Mouse (Mus musculus): ENCODE results near the gene Actg2. TPM values are rescaled to one million over a fixed set of nuclear protein-coding genes. Genes with fewer than 3 reads are reported as not detected.

Gene Actg2
- polyA plus RNA-seq, 1 experiment, result 80.1 TPM

GRCm38 (mm10) chr6:83480019-83480655, 55.9 kb downstream of the Actg2 start:
- TF ChIP-seq USF1 (IDR thresholded peaks at IDR 0.05; ENCODE audit: low read depth) (no peak), SRF (IDR thresholded peaks at IDR 0.05; ENCODE audit: control insufficient read depth, insufficient read length, low read depth) (no peak), POLR2AphosphoS2 (IDR thresholded peaks at IDR 0.05; ENCODE audit: insufficient read length, low read depth) (no peak), TCF12 (IDR thresholded peaks at IDR 0.05; ENCODE audit: insufficient read depth, poor library complexity, severe bottlenecking) (no peak), CEBPB (IDR thresholded peaks at IDR 0.05; ENCODE audit: insufficient read depth, poor library complexity, severe bottlenecking) (no peak), TCF3 (IDR thresholded peaks at IDR 0.05; ENCODE audit: insufficient read length, low read depth) (no peak), POLR2A (IDR thresholded peaks at IDR 0.05; ENCODE audit: insufficient read length, low read depth) (no peak), MAX (IDR thresholded peaks at IDR 0.05; ENCODE audit: low read depth) (no peak), E2F4 (IDR thresholded peaks at IDR 0.05; ENCODE audit: insufficient read depth) (no peak), MYOG (IDR thresholded peaks at IDR 0.05; ENCODE audit: control insufficient read depth in 1 of 3, insufficient read depth in 1 of 3, insufficient read length in 2 of 3, low read depth in 2 of 3) (no peak)
- H3K36me3 ChIP-seq (ENCODE audit: control insufficient read depth, insufficient read depth), result peaks cover 26% of the 10 kb centered on the region
- no peak overlapping the region for H3K4me2 ChIP-seq (ENCODE audit: low read depth)
- no peaks in the 10 kb centered on the region for H3K79me2 ChIP-seq (ENCODE audit: control insufficient read depth, insufficient read depth)
- no peak overlapping the region for H3ac ChIP-seq (ENCODE audit: control insufficient read depth, insufficient read length)
- no peak overlapping the region for H3K4me3 ChIP-seq
- no peaks in the 10 kb centered on the region for H3K27me3 ChIP-seq (ENCODE audit: control insufficient read depth, insufficient read depth, insufficient read length)

GRCm38 (mm10) chr6:83479193-83479592, 56.9 kb downstream of the Actg2 start:
- no peak for TF ChIP-seq SRF (IDR thresholded peaks at IDR 0.05; ENCODE audit: control insufficient read depth, insufficient read length, low read depth)
- TF ChIP-seq MAX (IDR thresholded peaks at IDR 0.05; ENCODE audit: low read depth), result no peak
- TF ChIP-seq CEBPB (IDR thresholded peaks at IDR 0.05; ENCODE audit: insufficient read depth, poor library complexity, severe bottlenecking), result no peak
- no peak for TF ChIP-seq MYOD1 (IDR thresholded peaks at IDR 0.05; ENCODE audit: control insufficient read depth in 1 of 3, insufficient read length in 2 of 3, low read depth in 2 of 3)
- no peak for TF ChIP-seq POLR2AphosphoS2 (IDR thresholded peaks at IDR 0.05; ENCODE audit: insufficient read length, low read depth)
- TF ChIP-seq TCF3 (IDR thresholded peaks at IDR 0.05; ENCODE audit: insufficient read length, low read depth), result no peak
- no peak for TF ChIP-seq REST (IDR thresholded peaks at IDR 0.05; ENCODE audit: insufficient read depth, insufficient read length)
- TF ChIP-seq POLR2A (IDR thresholded peaks at IDR 0.05; ENCODE audit: insufficient read length, low read depth), result no peak
- TF ChIP-seq USF1 (IDR thresholded peaks at IDR 0.05; ENCODE audit: low read depth), result no peak
- TF ChIP-seq E2F4 (IDR thresholded peaks at IDR 0.05; ENCODE audit: insufficient read depth), result no peak
- no peak for TF ChIP-seq MYOG (IDR thresholded peaks at IDR 0.05; ENCODE audit: control insufficient read depth in 1 of 3, insufficient read depth in 1 of 3, insufficient read length in 2 of 3, low read depth in 2 of 3)
- TF ChIP-seq TCF12 (IDR thresholded peaks at IDR 0.05; ENCODE audit: insufficient read depth, poor library complexity, severe bottlenecking), result no peak
- no peak overlapping the region for H3K4me2 ChIP-seq (ENCODE audit: low read depth)
- H3ac ChIP-seq (ENCODE audit: control insufficient read depth, insufficient read length), result no peak overlapping the region
- H3K79me2 ChIP-seq (ENCODE audit: control insufficient read depth, insufficient read depth), result no peaks in the 10 kb centered on the region
- no peak overlapping the region for H3K4me3 ChIP-seq
- peaks cover 21% of the 10 kb centered on the region for H3K36me3 ChIP-seq (ENCODE audit: control insufficient read depth, insufficient read depth)
- no peaks in the 10 kb centered on the region for H3K27me3 ChIP-seq (ENCODE audit: control insufficient read depth, insufficient read depth, insufficient read length)

GRCm38 (mm10) chr6:83478628-83479027, 57.4 kb downstream of the Actg2 start:
- TF ChIP-seq TCF12 (IDR thresholded peaks at IDR 0.05; ENCODE audit: insufficient read depth, poor library complexity, severe bottlenecking), result no peak
- no peak for TF ChIP-seq MYOD1 (IDR thresholded peaks at IDR 0.05; ENCODE audit: control insufficient read depth in 1 of 3, insufficient read length in 2 of 3, low read depth in 2 of 3)
- no peak for TF ChIP-seq REST (IDR thresholded peaks at IDR 0.05; ENCODE audit: insufficient read depth, insufficient read length)
- no peak for TF ChIP-seq E2F4 (IDR thresholded peaks at IDR 0.05; ENCODE audit: insufficient read depth)
- TF ChIP-seq SRF (IDR thresholded peaks at IDR 0.05; ENCODE audit: control insufficient read depth, insufficient read length, low read depth), result no peak
- no peak for TF ChIP-seq TCF3 (IDR thresholded peaks at IDR 0.05; ENCODE audit: insufficient read length, low read depth)
- no peak for TF ChIP-seq MAX (IDR thresholded peaks at IDR 0.05; ENCODE audit: low read depth)
- TF ChIP-seq POLR2AphosphoS2 (IDR thresholded peaks at IDR 0.05; ENCODE audit: insufficient read length, low read depth), result no peak
- TF ChIP-seq USF1 (IDR thresholded peaks at IDR 0.05; ENCODE audit: low read depth), result no peak
- no peak for TF ChIP-seq CEBPB (IDR thresholded peaks at IDR 0.05; ENCODE audit: insufficient read depth, poor library complexity, severe bottlenecking)
- no peak for TF ChIP-seq POLR2A (IDR thresholded peaks at IDR 0.05; ENCODE audit: insufficient read length, low read depth)
- no peak for TF ChIP-seq MYOG (IDR thresholded peaks at IDR 0.05; ENCODE audit: control insufficient read depth in 1 of 3, insufficient read depth in 1 of 3, insufficient read length in 2 of 3, low read depth in 2 of 3)
- Histone ChIP-seq H3K4me2 (ENCODE audit: low read depth) (no peak overlapping the region), H3K4me3 (no peak overlapping the region), H3K27me3 (ENCODE audit: control insufficient read depth, insufficient read depth, insufficient read length) (no peaks in the 10 kb centered on the region), H3K79me2 (ENCODE audit: control insufficient read depth, insufficient read depth) (no peaks in the 10 kb centered on the region), H3K36me3 (ENCODE audit: control insufficient read depth, insufficient read depth) (peaks cover 15% of the 10 kb centered on the region), H3ac (ENCODE audit: control insufficient read depth, insufficient read length) (no peak overlapping the region)

- Histone ChIP-seq H3K4me2 (ENCODE audit: low read depth) (no peak overlapping the region), H3K36me3 (ENCODE audit: control insufficient read depth, insufficient read depth) (peaks cover 14% of the 10 kb centered on the region), H3K27me3 (ENCODE audit: control insufficient read depth, insufficient read depth, insufficient read length) (no peaks in the 10 kb centered on the region)
These were observed 57.8 kb downstream of the Actg2 start for GRCm38 (mm10) chr6:83478217-83478616.

More at GRCm38 (mm10) chr6:83478217-83478616, 57.8 kb downstream of the Actg2 start:
- no peak for TF ChIP-seq POLR2A (IDR thresholded peaks at IDR 0.05; ENCODE audit: insufficient read length, low read depth)
- no peak for TF ChIP-seq MAX (IDR thresholded peaks at IDR 0.05; ENCODE audit: low read depth)
- TF ChIP-seq MYOG (IDR thresholded peaks at IDR 0.05; ENCODE audit: control insufficient read depth in 1 of 3, insufficient read depth in 1 of 3, insufficient read length in 2 of 3, low read depth in 2 of 3), result no peak
- TF ChIP-seq REST (IDR thresholded peaks at IDR 0.05; ENCODE audit: insufficient read depth, insufficient read length), result no peak
- TF ChIP-seq TCF12 (IDR thresholded peaks at IDR 0.05; ENCODE audit: insufficient read depth, poor library complexity, severe bottlenecking), result no peak
- TF ChIP-seq E2F4 (IDR thresholded peaks at IDR 0.05; ENCODE audit: insufficient read depth), result no peak
- no peak for TF ChIP-seq USF1 (IDR thresholded peaks at IDR 0.05; ENCODE audit: low read depth)
- no peak for TF ChIP-seq TCF3 (IDR thresholded peaks at IDR 0.05; ENCODE audit: insufficient read length, low read depth)
- TF ChIP-seq MYOD1 (IDR thresholded peaks at IDR 0.05; ENCODE audit: control insufficient read depth in 1 of 3, insufficient read length in 2 of 3, low read depth in 2 of 3), result no peak
- TF ChIP-seq CEBPB (IDR thresholded peaks at IDR 0.05; ENCODE audit: insufficient read depth, poor library complexity, severe bottlenecking), result no peak
- no peak for TF ChIP-seq SRF (IDR thresholded peaks at IDR 0.05; ENCODE audit: control insufficient read depth, insufficient read length, low read depth)
- TF ChIP-seq POLR2AphosphoS2 (IDR thresholded peaks at IDR 0.05; ENCODE audit: insufficient read length, low read depth), result no peak
- Histone ChIP-seq H3K79me2 (ENCODE audit: control insufficient read depth, insufficient read depth) (no peaks in the 10 kb centered on the region), H3ac (ENCODE audit: control insufficient read depth, insufficient read length) (no peak overlapping the region), H3K4me3 (no peak overlapping the region)
